Mouse (Mus musculus) mature B cell (primary cell): ENCODE measurements around the gene Vnn3.

ENCODE experiments used
- in situ Hi-C: fragments of 300-500 bp; cut with MboI; formaldehyde crosslinking; loops from 2 replicates; pipeline ENCODE4 v1.14.3; 2019

Vnn3 gene

DNA sequence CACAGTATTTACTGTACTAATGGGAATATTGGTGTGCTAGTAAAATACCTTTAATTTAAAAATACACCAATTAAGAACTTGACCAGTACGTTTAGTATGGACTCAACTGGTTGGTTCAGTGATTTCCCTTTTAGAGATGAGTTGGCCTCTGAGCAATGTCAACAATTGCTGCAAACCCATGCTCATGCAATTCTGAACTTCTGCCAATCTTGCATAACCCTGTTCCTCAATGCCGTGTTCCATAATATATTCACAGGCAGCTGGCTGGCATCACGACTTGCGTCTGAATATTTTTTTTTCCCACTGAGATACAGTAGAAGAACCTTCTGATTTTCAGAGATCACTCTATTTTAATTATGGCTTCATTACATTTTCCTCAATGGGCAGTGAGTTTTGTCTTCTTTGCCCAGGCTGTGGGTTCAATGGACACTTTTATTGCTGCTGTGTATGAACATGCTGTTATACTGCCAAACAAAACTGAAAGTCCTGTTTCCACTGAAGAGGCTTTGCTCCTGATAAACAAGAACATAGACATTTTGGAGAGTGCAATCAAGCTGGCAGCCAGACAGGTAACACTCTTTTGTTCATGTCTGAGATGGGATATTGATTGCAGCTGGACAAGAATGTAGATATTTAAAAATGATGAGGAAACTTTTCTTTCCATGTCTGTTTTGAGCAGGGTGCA is at the start of gene Vnn3:
TSS of gene Vnn3 (plus strand) at position 235 of the 685 bp plus-strand sequence.
- in situ Hi-C loops, result no loop called here

DNA sequence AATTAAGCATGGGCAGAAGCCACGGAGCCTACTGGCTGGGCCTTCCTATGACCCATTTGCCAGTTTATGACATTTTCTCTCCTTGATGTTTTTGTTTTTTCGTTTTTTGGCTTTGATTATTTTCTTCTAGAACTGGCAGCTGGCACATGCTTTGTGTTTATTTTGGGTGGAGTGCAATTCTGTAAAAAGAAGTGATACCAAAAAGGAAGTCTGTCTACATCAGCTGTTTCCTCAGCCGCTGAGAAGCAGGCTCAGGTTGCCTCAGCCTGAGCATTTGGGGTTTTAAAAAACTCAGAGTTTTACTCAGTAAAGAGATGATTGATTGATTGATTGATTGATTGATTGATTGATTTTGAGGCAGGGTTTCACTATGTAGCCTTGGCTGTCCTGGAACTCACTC is 48.4 kb upstream of the Vnn3 start:
- in situ Hi-C loops, result no loop called here

- in situ Hi-C loops, result no loop called here
Measured at GRCm38 (mm10) chr10:23804665-23805064, 46.6 kb upstream of the Vnn3 start.

GRCm38 (mm10) chr10:23806201-23806600 is 45.1 kb upstream of the Vnn3 start:
- in situ Hi-C loops, result no loop called here

DNA sequence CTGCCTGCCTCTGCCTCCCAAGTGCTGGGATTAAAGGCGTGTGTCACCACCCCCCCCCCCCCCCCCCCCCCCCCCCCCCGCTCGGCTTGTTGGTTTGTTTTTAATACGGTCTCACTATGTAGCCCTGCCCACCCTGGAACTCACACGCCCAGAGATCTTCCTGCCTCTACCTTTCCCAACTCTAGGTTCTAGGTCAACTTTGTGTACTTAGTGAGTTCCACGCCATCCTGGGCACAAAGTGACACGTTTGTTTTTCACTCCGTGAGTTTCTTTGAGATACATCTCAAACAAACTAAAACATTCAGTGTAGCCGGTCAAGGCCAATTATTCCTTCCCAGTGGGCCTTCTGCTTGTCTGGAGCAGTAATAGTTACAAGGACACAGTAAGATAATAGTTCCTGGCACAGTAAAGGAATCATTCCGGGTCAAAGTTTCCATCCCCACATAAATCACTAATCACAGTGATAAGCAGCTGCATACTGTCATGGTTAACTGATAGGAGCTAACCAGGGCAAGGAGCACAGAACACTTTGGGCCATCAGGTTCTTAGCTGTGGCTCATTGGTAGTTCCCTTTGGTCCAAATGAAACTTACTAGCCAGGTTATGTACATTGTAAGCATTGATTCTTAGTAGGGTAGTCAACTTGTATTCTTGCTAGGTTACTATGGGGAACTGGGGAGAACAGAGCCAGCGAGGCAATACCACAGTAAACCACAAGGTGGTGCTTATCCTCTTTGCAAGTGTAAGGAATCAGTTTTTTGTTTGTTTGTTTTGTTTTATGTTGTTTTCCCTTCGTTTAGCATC is 39.4 kb upstream of the Vnn3 start:
- in situ Hi-C loops, result no loop called here

- in situ Hi-C loops, result no loop called here
Measured at GRCm38 (mm10) chr10:23812438-23812759, 38.9 kb upstream of the Vnn3 start.

DNA sequence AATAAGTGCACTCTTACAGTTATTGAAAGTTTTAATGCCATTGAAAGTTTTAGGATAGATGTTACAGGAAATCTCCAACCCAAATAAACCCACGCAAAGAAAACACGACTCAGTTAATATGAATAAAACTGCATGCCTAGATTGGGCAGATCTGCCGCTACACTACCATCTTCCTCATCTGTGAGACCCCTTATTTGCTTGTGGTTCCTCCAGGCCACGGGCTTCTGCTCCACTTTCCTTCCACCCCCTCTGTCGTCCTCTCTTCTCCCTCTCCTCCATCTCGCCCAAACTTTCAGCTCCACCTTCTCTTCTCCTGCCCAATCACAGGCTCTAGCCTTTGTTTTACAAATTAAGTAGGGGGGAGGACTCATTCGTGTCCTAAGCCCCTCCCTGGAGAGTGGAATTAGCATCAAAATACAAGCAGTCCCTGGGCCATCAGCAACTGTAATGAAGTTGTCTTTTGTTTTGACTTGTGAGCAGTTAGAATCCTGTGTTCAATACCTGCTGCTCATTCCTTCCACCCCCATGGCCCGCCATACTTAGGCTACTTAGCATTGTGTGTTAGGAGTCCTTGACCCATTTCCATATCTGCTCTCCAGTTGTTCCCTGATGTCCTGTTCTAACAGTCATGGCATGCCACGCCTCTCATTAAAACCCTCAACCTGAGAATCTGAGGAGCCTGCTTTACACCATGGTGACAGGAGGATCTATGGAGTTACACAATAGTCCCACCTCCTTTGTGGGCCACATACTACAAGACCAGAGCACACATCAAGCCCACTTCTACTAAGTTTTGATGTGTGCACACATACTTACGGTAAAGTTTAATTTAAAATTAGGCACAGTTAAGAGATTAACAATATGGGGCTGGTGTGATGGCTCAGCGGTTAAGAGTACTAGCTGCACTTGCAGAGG is 38.2 kb upstream of the Vnn3 start:
- in situ Hi-C loops, result no loop called here

DNA sequence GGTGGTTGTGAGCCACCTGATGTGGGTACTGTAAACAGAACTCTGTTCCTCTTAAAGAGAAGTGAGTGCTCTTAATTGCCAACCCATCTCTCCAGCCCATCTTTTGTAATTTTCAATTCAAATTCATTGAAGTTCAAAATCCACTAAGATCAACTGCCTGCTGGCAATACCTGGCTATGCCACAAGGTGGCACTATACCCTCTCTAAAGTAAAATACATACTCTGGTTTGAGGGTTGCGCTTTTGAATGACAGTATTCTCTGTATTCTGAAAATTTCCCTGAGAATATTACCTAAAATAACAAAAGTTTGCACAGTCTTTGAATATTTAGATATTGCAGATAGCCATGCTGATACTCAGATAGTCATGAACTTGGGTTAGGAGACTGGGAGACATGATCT is 36.1 kb upstream of the Vnn3 start:
- in situ Hi-C loops, result loop anchor here (5.0 kb wide), 1 partner anchor 317 kb away; no protein-coding TSS in a partner anchor

- in situ Hi-C loops, result loop anchor here (5.0 kb wide), 1 partner anchor 316 kb away; no protein-coding TSS in a partner anchor
Measured at GRCm38 (mm10) chr10:23816241-23816640, 35.0 kb upstream of the Vnn3 start.

GRCm38 (mm10) chr10:23826516-23826915 is 24.7 kb upstream of the Vnn3 start:
- in situ Hi-C loops, result no loop called here

GRCm38 (mm10) chr10:23836003-23836964 is 15.0 kb upstream of the Vnn3 start:
- in situ Hi-C loops, result no loop called here

GRCm38 (mm10) chr10:23837115-23837514 is 14.1 kb upstream of the Vnn3 start:
- in situ Hi-C loops, result no loop called here

DNA sequence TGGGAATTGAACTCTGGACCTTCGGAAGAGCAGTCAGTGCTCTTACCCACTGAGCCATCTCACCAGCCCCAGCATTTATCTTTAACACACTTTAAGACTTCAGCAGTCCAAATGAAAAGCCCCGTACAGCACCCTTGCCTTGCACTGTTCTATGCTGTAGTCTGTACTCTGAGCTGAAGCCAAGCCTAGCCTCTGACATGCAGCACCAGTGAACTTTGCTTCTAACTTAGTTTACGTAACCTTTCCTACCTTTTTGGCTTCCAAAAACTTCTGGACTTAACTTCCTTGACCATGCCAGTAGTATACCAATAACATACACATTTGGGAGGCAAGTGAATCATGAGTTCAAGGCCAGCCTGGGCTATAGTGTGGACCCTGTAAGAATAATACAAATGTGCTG is 12.4 kb upstream of the Vnn3 start:
- in situ Hi-C loops, result no loop called here

- in situ Hi-C loops, result no loop called here
Measured at GRCm38 (mm10) chr10:23839368-23839767, 11.9 kb upstream of the Vnn3 start.

- in situ Hi-C loops, result no loop called here
Measured at GRCm38 (mm10) chr10:23840496-23840895, 10.8 kb upstream of the Vnn3 start.

GRCm38 (mm10) chr10:23852096-23852495 is 834 bp downstream of the Vnn3 start:
- in situ Hi-C loops, result no loop called here

DNA sequence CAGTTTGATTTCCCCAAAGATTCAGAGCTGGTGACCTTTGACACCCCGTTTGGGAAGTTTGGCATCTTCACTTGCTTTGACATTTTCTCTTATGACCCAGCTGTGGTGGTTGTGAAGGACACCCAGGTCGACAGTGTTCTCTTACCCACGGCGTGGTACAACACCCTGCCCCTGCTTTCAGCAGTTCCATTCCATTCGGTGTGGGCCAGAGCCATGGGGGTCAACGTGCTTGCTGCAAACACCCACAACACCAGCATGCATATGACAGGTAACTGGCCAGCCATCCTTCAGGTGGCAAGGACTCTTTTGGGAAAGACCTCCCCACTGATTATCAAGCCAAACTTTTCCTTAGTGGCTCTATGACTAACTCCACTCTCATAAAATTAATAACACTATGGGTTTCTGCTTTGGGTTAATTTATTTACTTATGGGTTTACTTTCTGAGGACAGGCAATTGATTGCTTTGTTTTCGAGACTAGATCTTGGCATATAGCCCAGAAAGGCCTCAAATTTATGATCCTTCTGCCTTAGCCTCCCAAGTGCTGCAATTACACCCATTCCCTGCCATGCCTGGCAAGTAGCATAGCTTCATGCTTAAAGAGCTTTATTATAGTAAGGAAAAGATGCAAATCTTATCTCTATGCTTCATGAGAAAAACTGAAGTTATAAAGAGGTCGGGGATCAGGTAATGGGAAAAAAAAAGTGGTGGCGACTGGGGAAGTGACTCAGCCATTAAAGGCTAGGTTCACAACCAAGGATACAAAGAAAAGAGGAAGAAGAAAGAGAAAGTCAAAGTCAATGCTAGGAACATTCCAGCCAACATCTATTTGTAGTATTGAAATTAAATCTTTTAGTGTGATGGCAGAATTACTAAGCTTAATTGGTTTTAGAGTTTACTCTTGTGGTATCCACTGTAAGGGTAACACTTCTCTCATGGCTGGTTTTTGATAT is 13.4 kb downstream of the Vnn3 start:
- in situ Hi-C loops, result no loop called here

- in situ Hi-C loops, result no loop called here
Measured at GRCm38 (mm10) chr10:23880695-23881094, 29.4 kb downstream of the Vnn3 start.

DNA sequence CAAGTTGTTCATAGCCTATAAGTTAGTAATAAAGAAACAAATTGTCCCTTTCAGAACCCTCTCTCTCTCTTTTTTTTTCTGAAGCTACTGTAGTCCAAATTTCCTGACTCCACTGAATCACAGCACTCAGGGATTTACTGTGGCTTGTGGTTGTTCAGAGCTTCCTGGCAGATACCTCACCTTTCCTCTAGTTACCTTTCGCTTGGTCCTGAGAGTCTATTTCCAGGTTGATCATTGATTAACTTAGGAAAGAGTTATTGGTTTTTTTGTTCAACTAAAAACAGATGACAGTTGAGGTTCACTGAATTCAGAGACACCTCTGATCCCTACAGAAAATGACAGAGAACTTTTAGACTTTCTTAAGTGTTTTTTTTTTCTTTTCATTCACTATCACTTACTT is 33.6 kb downstream of the Vnn3 start:
- in situ Hi-C loops, result no loop called here

DNA sequence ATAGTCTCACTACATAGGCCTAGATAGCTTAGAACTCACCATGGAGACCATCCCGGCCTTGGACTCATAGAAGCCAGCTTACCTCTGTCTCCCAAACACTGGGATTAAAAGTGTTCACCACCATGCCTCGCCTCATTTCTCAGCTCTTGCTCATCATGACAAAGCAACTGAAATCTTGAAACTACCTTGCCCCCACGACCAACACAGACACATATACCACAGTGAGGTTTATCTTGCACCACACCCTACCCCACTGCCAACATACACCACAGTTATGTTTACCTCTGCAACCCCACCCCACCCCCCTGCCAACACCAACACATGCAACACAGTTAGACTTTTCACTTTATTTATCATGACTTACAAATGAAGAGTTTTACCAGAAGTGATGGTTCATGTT is 34.8 kb downstream of the Vnn3 start:
- in situ Hi-C loops, result no loop called here
